Mouse (Mus musculus): ENCODE results near the gene Serping1.
"Not testable (repeated sequence)": the region's sequence is repeated elsewhere in the genome, so short reads cannot be mapped to it uniquely, and the experiment has no call there.

The Serping1 gene

DNA sequence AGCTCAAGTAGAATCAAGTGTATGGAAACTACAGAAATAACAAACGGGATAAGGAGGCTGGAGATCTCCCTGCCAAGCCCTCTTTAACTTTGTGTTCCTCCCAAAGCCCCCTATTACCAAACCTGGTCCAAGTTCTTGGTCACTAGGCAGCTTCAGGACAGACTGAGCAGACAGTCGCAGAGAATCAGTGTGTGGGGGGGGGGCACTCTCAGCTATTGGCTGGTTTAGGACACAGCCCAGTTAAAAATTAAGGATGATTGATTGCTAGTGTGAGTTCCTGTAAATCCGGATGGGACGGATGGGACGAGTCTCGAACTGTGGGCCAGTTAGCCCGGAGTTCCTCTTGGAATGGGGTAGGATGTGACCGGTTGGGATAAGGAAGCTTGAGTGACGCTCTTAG is at the start of gene Serping1:
Gene Serping1 (minus strand): TSS at position 204 of the 400 bp plus-strand sequence.
- DNase-seq (ENCODE audit: low read depth): no peak

DNA sequence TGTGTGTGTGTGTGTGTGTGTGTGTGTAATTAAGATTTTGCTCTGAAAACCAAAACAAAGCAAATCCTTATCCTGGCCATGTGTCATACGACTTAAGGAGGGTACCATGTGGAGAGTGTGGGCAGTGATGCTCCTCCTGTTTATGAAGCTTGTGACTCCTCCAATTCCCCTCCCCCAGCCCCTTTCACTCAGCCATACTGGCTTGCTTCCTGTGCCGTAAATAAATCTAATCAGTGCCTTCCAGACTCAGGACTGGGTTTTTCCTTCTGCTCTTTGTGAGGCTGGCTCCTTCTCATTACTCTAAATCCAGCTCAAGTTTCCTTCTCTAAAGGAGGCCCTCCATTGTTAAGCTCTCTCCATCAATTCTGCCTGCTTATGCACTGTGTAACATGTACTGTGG is 48.0 kb upstream of the Serping1 start:
- peak; percentile 52 for DNase-seq (ENCODE audit: low read depth)

DNA sequence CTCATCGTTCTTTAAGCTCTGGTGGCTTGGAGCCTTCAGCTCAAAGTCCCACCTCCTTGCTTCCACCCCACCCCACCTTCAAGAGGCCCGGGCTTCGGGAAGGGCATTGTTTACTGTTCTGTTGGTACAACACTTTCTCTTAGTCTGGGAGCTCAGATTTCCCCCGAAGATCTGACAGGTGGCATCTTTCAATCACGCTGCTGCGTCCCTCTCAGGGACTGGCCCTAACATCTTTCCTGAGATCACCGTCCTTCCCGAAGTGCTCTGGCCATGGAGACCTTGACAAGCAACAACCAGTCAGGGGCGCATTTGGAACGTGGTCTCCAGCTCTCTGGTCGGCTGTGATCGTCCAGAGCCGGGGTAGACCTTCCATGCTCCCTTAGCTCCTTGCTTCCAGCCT is 47.3 kb upstream of the Serping1 start, which contains the start of gene Smtnl1:
Gene Smtnl1 (minus strand): TSS at position 101 of the 400 bp plus-strand sequence.
- no peak for DNase-seq (ENCODE audit: low read depth)

DNA sequence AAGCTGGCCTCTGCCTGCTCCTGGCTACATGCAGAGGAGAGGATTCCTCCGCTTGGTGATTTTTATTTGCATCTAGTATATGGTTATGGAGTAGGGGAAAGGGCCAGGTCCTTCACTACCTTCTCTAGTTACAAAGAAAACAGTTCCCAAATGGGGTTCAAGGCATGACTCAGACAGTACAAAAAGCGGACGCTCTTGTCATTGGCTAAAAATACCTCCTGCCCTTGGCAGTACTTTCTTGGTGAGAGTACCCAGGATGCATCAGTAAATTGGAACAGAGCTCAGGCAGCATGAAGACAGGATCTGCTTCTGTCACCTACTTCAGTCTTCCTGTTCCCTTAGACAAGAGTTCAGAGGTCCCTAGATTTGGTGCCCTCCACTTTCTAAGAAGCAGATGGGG is 44.6 kb upstream of the Serping1 start:
- DNase-seq (ENCODE audit: low read depth): peak; percentile 79

DNA sequence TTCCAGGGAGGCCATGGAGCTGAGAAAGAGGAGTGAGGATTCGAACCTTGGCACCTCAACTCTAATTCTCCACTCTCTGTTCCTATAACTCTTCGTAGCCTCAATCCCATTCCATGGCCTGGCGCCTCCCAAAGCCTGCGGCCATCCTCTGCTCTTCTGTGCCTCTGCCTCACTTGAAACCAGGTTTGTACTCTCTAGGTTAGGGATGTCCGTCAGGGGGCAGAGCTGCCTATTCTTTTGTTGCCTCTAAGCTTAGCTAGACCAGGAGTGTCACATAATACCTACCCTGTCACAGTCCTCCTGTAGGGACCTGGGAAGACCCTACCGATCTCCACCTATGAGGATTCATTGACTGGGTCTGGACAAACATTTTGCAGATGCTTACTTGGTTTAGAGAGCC is 37.4 kb upstream of the Serping1 start:
- no peak for DNase-seq (ENCODE audit: low read depth)

DNA sequence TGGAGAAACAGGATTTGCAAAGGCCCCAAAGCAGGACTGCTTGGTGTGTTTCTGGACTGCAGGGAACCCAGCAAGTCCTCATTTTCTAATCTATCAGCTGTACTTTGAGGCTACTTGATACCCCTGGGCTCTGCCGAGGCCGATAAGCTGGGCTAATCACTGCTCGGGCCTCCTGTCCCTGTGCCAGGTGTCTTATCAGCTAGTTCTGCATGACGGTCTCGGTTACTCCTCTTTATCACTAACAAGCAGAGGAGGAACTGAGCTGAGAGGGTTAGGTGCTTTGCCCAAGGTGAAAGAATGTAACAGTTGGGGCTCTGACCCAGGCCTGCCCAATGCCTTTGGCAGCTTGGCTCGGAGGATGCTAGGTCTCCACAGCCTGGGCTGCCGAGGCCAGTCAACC is 36.6 kb upstream of the Serping1 start:
- no peak for DNase-seq (ENCODE audit: low read depth)

DNA sequence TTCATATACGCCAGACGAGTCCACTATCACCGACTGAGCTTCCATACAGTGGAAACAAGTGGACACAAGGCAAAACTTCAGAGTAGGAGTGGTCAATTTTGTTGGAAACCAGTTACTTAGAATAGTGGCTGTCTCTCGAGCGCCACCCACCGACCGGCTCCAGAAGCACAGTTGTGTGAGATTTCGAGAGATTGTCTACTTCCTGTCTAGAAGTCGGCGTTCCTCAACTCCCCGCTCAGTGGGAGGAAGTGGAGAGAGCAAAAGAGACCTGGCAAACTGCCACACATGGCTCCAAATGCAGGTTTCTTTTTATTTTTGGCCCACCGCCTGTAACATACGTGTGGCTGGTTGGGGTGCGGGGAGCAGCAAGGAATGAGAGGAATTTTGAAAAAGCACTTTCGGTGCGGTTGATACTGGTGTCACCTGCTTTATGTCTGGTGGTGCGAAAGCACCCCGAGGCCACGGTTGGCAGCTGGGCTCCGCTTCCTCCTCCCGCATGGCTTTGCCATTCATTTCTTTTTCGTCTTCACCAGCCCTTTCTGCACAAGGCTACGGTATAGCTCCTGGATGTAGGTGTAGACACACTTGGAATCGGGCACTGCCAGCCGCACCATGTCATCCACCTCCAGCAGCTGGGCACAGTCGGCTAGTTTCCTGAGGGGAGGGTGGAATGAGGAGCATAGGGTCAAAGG is 35.8 kb upstream of the Serping1 start:
- peak; percentile 62 for DNase-seq (ENCODE audit: low read depth)

DNA sequence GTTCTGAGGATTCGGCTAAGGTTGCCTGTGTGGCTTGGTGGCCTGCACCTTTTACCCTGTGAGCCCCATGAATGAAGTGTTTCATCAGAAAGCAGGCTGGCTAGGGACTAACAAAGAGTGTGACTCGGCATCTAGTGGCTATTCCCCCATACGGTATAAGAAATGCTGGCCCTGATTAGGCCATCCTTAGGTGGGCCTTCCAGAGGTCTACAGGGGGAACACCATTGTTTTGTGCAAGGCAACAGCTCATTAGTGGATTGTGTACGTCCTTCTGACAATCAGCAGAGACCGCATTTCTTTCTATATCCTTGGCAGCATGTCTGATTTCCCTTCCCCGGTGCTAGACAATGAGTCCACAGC is 35.3 kb upstream of the Serping1 start:
- no peak for DNase-seq (ENCODE audit: low read depth)

DNA sequence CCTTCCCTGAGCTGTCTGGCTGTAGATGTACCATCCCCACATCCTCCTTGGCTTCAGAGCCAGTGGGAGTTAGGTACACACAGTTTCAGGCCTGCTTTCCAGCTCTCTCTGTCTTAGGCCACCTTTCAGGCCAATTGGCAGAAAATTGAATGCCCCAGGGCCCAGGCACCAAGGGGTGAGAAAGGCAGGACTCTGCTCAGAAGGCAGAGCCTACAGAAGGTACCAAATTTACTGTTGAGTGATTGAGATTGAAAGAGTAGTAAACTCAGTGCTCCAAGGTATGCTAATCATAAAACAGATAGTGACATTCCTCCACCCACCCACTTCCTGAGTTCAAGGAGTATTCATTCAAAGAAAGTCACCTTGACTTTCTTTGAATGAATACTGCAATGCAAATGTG is 34.1 kb upstream of the Serping1 start:
- no peak for DNase-seq (ENCODE audit: low read depth)

DNA sequence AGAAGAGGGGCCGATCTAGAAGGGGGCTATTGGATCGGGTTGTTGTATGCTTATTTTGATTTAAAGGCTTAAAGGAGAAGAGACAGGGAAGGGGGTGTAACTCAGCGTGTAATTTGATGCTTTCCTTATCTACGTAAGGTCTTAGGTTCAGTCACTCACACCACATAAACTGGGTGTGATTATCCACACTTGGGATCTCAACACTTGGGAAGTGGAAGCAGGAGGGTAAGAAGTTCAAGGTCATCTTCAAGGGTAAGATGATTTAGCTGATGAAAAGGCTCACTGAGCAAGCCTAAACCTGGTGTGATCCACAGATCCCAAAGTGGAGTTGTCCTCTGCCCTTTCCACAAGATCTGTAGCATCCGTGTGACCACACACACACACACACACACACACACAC is 31.3 kb upstream of the Serping1 start:
- no peak for DNase-seq (ENCODE audit: low read depth)

DNA sequence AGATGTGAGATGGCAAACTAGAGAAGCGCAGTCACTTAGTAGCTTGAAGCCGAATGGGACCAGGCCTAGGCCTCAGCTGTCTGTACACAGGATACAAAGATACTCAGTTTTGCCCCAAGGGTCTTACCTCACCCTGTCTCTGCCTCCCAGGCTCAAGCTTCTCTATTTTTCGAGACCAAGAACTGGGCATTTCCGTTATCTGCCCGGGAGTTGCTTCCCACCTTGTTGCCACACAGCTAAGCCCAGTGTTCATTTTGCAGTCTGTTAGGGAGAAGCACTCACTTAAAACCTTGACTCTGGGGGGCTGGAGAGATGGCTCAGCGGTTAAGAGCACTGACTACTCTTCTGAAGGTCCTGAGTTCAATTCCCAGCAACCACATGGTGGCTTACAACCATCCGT is 28.7 kb upstream of the Serping1 start:
- DNase-seq (ENCODE audit: low read depth): no peak

DNA sequence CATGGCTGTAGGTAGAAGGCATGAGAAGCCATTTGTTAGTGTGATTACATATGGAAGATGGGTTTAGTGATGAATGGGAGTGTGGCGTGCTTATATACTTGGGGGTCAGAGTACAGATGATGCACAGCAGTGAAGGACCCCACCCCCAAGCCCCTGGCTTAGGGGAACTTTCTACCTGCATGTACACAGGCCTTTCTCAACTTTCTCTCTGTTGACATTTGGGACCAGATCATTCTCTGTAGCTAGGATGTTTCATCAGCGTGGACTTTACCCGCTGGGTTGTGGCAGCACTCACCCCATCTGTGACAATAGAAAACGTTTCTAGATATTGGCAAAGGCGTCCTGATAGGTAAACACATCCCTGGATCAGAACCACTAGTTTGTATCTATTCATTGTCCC is 26.0 kb upstream of the Serping1 start:
- not testable (repeated sequence) for DNase-seq (ENCODE audit: low read depth)

DNA sequence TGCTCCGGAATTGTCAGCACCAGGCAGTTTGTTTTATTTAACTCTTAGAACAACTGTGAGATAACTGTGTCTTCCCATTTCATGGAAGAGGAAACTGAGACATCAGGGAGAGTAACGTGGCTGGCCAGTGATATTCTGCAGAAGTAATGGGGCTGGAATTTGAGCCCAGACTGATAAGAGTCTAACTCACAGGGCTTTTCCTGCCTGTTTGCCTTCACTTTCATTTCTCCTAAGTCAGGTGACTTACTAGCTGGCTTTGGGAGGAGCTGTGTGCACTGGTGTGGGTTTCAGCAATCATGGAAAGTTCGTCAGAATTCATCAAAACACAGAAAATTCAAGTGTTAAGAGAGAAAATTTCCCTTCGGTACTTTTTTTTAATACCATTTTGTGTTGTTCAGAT is 25.1 kb upstream of the Serping1 start:
- peak; percentile 20 for DNase-seq (ENCODE audit: low read depth)

DNA sequence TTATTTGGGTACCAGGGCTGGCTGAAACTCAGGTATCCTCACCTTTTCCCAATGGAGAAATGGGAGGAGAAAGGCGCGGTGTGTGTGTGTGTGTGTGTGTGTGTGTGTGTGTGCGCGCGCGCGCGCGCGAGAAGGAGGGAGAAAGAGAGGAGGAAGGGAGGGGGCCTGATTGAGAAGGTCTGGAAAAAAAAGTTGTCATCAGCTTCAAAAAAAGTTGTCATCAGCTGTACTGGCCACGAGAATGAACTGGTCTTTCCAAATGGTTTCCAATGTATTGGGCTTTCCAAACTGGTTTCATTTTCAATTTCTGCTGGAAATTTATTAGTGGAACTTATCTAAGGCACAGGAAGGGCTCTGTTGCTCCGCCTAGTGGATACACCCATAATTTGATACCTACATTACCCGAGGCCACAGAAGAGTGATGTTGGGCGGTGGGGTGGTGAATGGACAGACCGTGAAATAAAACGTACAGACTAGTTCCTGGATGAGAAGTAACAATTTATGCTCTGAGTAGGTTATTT is 23.9 kb upstream of the Serping1 start:
- DNase-seq (ENCODE audit: low read depth): peak; percentile 91

DNA sequence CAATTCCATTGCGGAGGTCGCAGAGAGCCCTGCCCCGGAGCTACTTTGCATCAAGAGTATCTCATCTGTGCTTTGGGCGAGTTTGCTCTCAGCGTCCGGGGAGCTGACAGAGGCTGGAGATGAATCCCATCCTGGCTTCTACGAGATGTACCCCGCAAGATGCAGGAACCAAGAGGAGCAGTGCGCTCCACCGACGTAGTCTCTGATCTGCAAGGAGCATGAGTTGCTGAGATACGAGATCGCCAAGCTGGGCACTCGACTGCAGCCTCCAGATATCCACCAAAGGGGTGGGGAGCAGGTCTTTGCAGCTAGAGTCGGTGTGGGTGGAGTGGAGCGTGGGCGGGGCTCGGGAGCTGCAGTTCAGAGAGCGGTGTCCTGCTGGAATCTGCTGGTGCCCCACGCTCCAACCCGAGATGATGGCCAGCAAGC is 23.3 kb upstream of the Serping1 start, which contains the start of gene Ube2l6:
Gene Ube2l6 (plus strand): TSS at position 336 of the 429 bp plus-strand sequence.
- DNase-seq (ENCODE audit: low read depth): peak; percentile 80

DNA sequence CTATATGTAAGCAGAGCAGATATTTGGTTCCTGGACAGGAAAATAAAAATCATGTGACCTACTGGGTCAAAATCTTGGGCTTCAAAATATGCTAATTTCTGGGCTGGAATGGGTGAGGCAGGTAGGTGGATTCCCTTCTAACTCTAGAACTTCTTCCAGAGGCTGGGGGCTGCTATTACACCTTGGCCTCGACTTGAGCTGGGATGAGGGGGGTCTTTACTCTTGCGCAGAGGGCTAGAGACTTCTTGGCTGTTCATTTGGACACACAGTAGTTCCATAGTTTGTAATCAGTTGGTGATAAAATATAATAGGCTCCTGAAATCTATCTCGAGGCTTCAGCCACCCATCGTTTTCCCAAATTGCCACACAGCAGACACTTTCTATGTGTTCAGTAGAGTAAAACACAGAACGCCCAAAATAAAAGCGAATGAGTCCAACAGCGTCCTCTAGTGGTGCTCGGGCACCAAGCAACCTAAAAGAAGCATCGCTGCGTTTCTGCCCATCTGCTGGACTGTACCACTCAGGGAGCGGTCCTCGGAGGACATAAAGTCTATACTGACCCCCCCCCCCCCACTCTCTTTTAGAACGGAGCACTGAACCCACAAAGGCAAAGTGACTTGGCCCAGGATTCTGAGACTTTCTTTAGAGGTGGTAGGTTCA is 22.7 kb upstream of the Serping1 start:
- peak; percentile 96 for DNase-seq (ENCODE audit: low read depth)

DNA sequence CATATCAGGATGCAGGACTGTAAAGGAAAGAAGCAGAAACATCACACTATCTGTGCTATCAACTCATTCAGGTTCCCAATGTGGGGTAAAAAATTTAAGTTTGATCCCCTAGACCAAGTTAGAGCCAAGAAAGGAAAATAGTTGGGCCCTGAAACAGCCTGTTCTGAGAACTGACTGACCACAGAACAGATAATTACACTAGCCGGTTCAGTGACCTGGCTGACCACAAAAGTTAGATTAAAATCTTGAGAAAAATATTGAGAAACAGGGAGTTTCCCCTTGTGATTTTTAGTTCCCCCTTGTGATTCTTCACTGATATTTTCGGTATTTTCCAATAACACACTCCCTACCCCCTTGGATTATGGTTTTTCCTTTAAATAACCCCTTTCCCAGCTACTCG is 18.6 kb upstream of the Serping1 start:
- DNase-seq (ENCODE audit: low read depth): peak; percentile 36

DNA sequence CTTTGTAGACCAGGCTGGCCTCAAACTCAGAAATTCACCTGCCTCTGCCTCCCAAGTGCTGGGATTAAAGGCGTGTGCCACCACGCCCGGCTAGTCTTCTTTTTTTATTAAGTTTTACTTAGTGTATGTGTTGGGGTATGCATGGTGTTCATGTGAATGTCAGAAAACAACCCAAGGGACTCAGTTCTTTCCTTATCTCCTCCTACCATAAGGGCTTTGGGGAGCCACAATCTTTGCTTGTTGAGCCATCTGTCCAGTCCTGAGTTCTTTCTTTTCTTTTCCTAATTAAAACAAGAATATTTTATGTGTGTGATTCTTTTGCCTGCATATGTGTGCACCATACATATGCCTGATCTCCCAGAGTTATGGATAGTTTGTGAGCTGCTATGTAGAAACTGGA is 17.9 kb upstream of the Serping1 start:
- no peak for DNase-seq (ENCODE audit: low read depth)

DNA sequence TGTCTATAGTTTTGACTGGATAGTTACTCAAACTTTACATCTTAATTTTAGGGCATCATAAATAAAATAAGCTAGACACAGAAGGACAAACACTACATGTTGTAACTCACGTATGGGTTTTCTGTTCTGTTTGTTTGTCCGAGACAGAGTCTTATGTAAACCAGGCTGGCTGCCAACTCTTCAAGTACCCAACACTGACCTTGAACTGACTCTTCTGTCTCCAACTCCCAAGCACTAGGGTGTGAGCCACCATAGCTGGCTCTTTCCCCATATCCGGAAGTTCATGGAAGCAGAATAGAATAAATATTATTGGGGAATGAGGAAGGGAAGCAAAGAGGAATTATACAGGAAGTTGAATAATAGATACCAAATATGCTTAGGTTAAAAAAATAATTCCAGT is 17.3 kb upstream of the Serping1 start:
- peak; percentile 31 for DNase-seq (ENCODE audit: low read depth)

DNA sequence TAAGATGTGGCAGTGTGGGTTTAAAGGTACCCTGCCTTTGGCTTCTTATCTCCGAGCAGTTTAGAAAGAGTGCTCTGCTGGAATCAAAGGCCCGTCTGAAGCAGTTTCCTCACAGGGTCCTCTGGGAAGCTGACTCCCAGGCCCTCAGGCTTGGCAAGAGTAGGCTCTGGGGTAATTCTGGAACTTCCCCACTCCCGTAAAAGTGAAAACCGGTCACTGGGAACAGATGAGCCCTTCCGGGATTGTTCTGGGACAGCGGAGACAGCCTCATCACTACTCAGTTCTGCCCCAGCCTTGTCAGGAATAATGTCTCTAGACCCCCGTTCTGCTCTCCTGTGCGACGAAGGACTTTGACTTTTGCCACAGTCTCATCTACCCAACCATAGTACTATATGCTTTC is 15.2 kb upstream of the Serping1 start:
- no peak for DNase-seq (ENCODE audit: low read depth)

DNA sequence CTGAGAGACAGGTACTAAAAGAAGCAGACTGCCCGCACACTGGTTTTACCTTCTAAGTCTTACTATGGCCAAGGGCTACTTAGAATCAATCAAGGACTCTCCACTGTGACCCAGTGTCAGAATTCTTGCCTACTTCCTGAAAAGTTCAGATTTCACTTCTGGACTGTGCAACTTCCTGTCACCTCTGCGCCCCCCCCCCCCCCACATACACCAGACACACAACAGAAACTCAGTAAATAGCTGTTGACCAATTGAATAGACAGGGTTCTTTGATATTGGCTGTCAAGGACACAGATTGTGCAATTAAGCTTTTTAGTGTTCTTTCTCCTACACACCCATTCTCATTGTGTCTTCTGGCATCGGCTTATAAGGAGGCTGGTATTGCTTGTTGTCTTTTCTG is 13.1 kb upstream of the Serping1 start:
- no peak for DNase-seq (ENCODE audit: low read depth)

DNA sequence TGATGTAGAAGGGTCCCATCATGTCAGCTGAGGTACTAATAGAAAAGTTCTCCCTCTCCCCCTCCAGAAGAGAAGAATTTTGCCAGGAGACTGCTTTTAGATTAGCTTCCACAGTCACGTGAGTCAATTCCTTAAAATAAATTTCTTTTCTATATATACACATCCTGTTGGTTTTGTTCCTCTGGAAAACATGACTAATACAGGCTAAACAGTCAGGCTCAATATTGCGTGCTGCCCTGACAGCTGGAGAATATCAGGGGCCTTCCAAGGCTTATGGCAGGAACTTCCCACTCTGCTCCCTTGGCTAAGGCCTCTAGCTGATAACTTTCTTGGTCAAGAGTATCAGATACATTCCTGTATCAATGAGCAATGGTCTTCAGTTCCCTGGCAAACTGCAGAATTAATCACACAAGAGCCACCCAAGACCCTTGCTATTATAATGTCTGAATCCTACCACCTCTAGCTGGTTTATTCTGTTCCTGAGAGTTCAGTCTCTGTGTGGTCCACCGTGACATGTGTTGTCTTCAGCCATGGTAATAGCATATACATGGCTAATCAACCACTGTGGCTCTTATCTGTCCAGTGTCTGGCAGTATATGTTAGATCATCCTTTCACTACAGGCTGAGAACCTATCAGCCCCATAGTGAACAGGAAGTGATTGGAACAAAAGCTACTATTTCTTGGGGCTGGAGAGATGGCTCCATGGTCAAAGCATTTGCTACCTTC is 8.8 kb upstream of the Serping1 start:
- peak; percentile 77 for DNase-seq (ENCODE audit: low read depth)

DNA sequence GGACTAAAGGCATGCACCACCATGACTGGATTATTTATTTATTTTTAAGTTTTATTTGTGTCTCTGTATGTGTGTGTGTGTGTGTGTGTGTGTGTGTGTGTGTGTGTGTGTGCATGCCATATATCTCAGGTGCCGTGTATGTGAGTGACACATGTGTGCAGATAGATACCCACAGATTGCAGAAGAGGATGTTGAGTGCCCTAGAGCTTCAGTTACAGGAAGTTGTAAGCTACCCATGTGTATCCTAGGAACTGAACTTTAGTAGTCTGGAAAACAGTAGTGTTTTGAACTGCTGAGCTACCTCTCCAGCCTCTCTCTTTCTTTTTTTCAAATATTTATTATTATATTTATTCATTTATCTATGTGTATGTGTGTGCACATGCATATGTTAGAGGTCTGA is 8.1 kb upstream of the Serping1 start:
- no peak for DNase-seq (ENCODE audit: low read depth)

All from NIH3T3 (cell line).